Mouse (Mus musculus): ENCODE results near the gene Plscr1. TPM values are rescaled to one million over a fixed set of nuclear protein-coding genes. Genes with fewer than 3 reads are reported as not detected.
A peak's percentile ranks its signal among the peaks of the same experiment; 100 is the strongest.

Plscr1 gene
- 7.9 and 8.8 TPM in 2 replicates for polyA plus RNA-seq (2015; fragmentation: Nextera tagmentation; extraction: Ambion mirVana)

GRCm38 (mm10) chr9:92249447-92249852 lies at the start of gene Plscr1:
Plscr1 (plus strand) TSS chr9:92249750.
- H3K27ac ChIP-seq (ENCODE audit: low read length) = peak within 1 kb of the TSS; percentile 70
- H3K4me2 ChIP-seq (ENCODE audit: low read length) = peak within 1 kb of the TSS; percentile 71
- no peaks in the 10 kb centered on the region for H3K9me3 ChIP-seq (replicated peaks; ENCODE audit: control insufficient read depth, low read length, poor library complexity, severe bottlenecking)
- H3K27me3 ChIP-seq (ENCODE audit: control insufficient read depth, insufficient read depth, low read depth, low read length) = no peaks in the 10 kb centered on the region
- H3K36me3 ChIP-seq (ENCODE audit: control insufficient read depth, insufficient read depth, low read length) = no peaks in the 10 kb centered on the region
- H3K4me1 ChIP-seq (ENCODE audit: control insufficient read depth, insufficient read depth, low read length) = peaks cover 2% of the 10 kb centered on the region; the same call in 1 of the 2 replicates
- 32% methylated on average over 7 of the region's 7 CpGs for WGBS
- ATAC-seq = no peak
- peak within 1 kb of the TSS; percentile 57 for H3K4me3 ChIP-seq (ENCODE audit: low read depth, low read length)
- H3K9ac ChIP-seq (ENCODE audit: low read depth, low read length) = peak within 1 kb of the TSS; percentile 72

- Histone ChIP-seq H3K27me3 (ENCODE audit: control insufficient read depth, insufficient read depth, low read depth, low read length) (no peaks in the 10 kb centered on the region), H3K4me2 (ENCODE audit: low read length) (no peak overlapping the region), H3K9ac (ENCODE audit: low read depth, low read length) (no peak overlapping the region), H3K4me1 (ENCODE audit: control insufficient read depth, insufficient read depth, low read length) (no peaks in the 10 kb centered on the region), H3K36me3 (ENCODE audit: control insufficient read depth, insufficient read depth, low read length) (no peaks in the 10 kb centered on the region), H3K27ac (ENCODE audit: low read length) (no peak overlapping the region), H3K4me3 (ENCODE audit: low read depth, low read length) (no peak overlapping the region), H3K9me3 (replicated peaks; ENCODE audit: control insufficient read depth, low read length, poor library complexity, severe bottlenecking) (no peaks in the 10 kb centered on the region)
- 77% methylated on average over 2 of the region's 2 CpGs for WGBS
- ATAC-seq = no peak
Measured at GRCm38 (mm10) chr9:92204397-92204796, 45.2 kb upstream of the Plscr1 start.

GRCm38 (mm10) chr9:92207307-92207706 lies 42.2 kb upstream of the Plscr1 start:
- WGBS = 32% methylated on average over 4 of the region's 4 CpGs
- H3K9ac ChIP-seq (ENCODE audit: low read depth, low read length) = no peak overlapping the region
- H3K36me3 ChIP-seq (ENCODE audit: control insufficient read depth, insufficient read depth, low read length) = no peaks in the 10 kb centered on the region
- H3K27ac ChIP-seq (ENCODE audit: low read length) = no peak overlapping the region
- H3K4me2 ChIP-seq (ENCODE audit: low read length) = no peak overlapping the region
- no peaks in the 10 kb centered on the region for H3K27me3 ChIP-seq (ENCODE audit: control insufficient read depth, insufficient read depth, low read depth, low read length)
- no peaks in the 10 kb centered on the region for H3K4me1 ChIP-seq (ENCODE audit: control insufficient read depth, insufficient read depth, low read length)
- ATAC-seq = peak; percentile 63; the same call in 1 of the 2 replicates
- no peak overlapping the region for H3K4me3 ChIP-seq (ENCODE audit: low read depth, low read length)
- H3K9me3 ChIP-seq (replicated peaks; ENCODE audit: control insufficient read depth, low read length, poor library complexity, severe bottlenecking) = no peaks in the 10 kb centered on the region

GRCm38 (mm10) chr9:92207757-92208156 lies 41.8 kb upstream of the Plscr1 start:
- no peak overlapping the region for H3K27ac ChIP-seq (ENCODE audit: low read length)
- 78% methylated on average over 8 of the region's 8 CpGs for WGBS
- H3K9me3 ChIP-seq (replicated peaks; ENCODE audit: control insufficient read depth, low read length, poor library complexity, severe bottlenecking) = no peaks in the 10 kb centered on the region
- H3K9ac ChIP-seq (ENCODE audit: low read depth, low read length) = no peak overlapping the region
- ATAC-seq = no peak
- H3K36me3 ChIP-seq (ENCODE audit: control insufficient read depth, insufficient read depth, low read length) = no peaks in the 10 kb centered on the region
- no peaks in the 10 kb centered on the region for H3K4me1 ChIP-seq (ENCODE audit: control insufficient read depth, insufficient read depth, low read length)
- no peak overlapping the region for H3K4me2 ChIP-seq (ENCODE audit: low read length)
- H3K27me3 ChIP-seq (ENCODE audit: control insufficient read depth, insufficient read depth, low read depth, low read length) = no peaks in the 10 kb centered on the region
- no peak overlapping the region for H3K4me3 ChIP-seq (ENCODE audit: low read depth, low read length)

GRCm38 (mm10) chr9:92209850-92210249 lies 39.7 kb upstream of the Plscr1 start:
- Histone ChIP-seq H3K4me3 (ENCODE audit: low read depth, low read length) (no peak overlapping the region), H3K36me3 (ENCODE audit: control insufficient read depth, insufficient read depth, low read length) (no peaks in the 10 kb centered on the region), H3K27ac (ENCODE audit: low read length) (no peak overlapping the region), H3K9ac (ENCODE audit: low read depth, low read length) (no peak overlapping the region), H3K27me3 (ENCODE audit: control insufficient read depth, insufficient read depth, low read depth, low read length) (no peaks in the 10 kb centered on the region), H3K4me1 (ENCODE audit: control insufficient read depth, insufficient read depth, low read length) (no peaks in the 10 kb centered on the region), H3K9me3 (replicated peaks; ENCODE audit: control insufficient read depth, low read length, poor library complexity, severe bottlenecking) (no peaks in the 10 kb centered on the region), H3K4me2 (ENCODE audit: low read length) (no peak overlapping the region)
- ATAC-seq = peak; percentile 74; the same call in 1 of the 2 replicates
- WGBS = 48% methylated on average over 3 of the region's 3 CpGs

- H3K27ac ChIP-seq (ENCODE audit: low read length) = peak overlapping the region; percentile 31
- peak; percentile 50; the same call in 1 of the 2 replicates for ATAC-seq
- 54% methylated on average over 7 of the region's 7 CpGs for WGBS
Measured at GRCm38 (mm10) chr9:92210386-92210967, 39.1 kb upstream of the Plscr1 start.

GRCm38 (mm10) chr9:92211048-92211447 lies 38.5 kb upstream of the Plscr1 start:
- Histone ChIP-seq H3K27me3 (ENCODE audit: control insufficient read depth, insufficient read depth, low read depth, low read length) (no peaks in the 10 kb centered on the region), H3K9me3 (replicated peaks; ENCODE audit: control insufficient read depth, low read length, poor library complexity, severe bottlenecking) (no peaks in the 10 kb centered on the region), H3K9ac (ENCODE audit: low read depth, low read length) (no peak overlapping the region), H3K27ac (ENCODE audit: low read length) (no peak overlapping the region), H3K36me3 (ENCODE audit: control insufficient read depth, insufficient read depth, low read length) (no peaks in the 10 kb centered on the region), H3K4me2 (ENCODE audit: low read length) (no peak overlapping the region), H3K4me1 (ENCODE audit: control insufficient read depth, insufficient read depth, low read length) (no peaks in the 10 kb centered on the region), H3K4me3 (ENCODE audit: low read depth, low read length) (no peak overlapping the region)
- WGBS = 70% methylated on average over 3 of the region's 3 CpGs
- ATAC-seq = no peak

More at GRCm38 (mm10) chr9:92210386-92210967, 39.1 kb upstream of the Plscr1 start:
- no peak overlapping the region for H3K4me3 ChIP-seq (ENCODE audit: low read depth, low read length)
- no peaks in the 10 kb centered on the region for H3K27me3 ChIP-seq (ENCODE audit: control insufficient read depth, insufficient read depth, low read depth, low read length)
- H3K9ac ChIP-seq (ENCODE audit: low read depth, low read length) = no peak overlapping the region
- no peaks in the 10 kb centered on the region for H3K9me3 ChIP-seq (replicated peaks; ENCODE audit: control insufficient read depth, low read length, poor library complexity, severe bottlenecking)
- no peaks in the 10 kb centered on the region for H3K36me3 ChIP-seq (ENCODE audit: control insufficient read depth, insufficient read depth, low read length)
- no peak overlapping the region for H3K4me2 ChIP-seq (ENCODE audit: low read length)
- H3K4me1 ChIP-seq (ENCODE audit: control insufficient read depth, insufficient read depth, low read length) = no peaks in the 10 kb centered on the region

GRCm38 (mm10) chr9:92217484-92217883 lies 32.1 kb upstream of the Plscr1 start:
- no peaks in the 10 kb centered on the region for H3K27me3 ChIP-seq (ENCODE audit: control insufficient read depth, insufficient read depth, low read depth, low read length)
- no peaks in the 10 kb centered on the region for H3K9me3 ChIP-seq (replicated peaks; ENCODE audit: control insufficient read depth, low read length, poor library complexity, severe bottlenecking)
- WGBS = 61% methylated on average over 4 of the region's 4 CpGs
- H3K36me3 ChIP-seq (ENCODE audit: control insufficient read depth, insufficient read depth, low read length) = no peaks in the 10 kb centered on the region
- H3K4me3 ChIP-seq (ENCODE audit: low read depth, low read length) = no peak overlapping the region
- peak overlapping the region; percentile 32; the same call in 1 of the 2 replicates for H3K27ac ChIP-seq (ENCODE audit: low read length)
- ATAC-seq = peak; percentile 71
- no peak overlapping the region for H3K9ac ChIP-seq (ENCODE audit: low read depth, low read length)
- H3K4me1 ChIP-seq (ENCODE audit: control insufficient read depth, insufficient read depth, low read length) = peaks cover 2% of the 10 kb centered on the region; the same call in 1 of the 2 replicates
- H3K4me2 ChIP-seq (ENCODE audit: low read length) = no peak overlapping the region

GRCm38 (mm10) chr9:92217896-92218295 lies 31.7 kb upstream of the Plscr1 start:
- H3K9me3 ChIP-seq (replicated peaks; ENCODE audit: control insufficient read depth, low read length, poor library complexity, severe bottlenecking) = no peaks in the 10 kb centered on the region
- no peak overlapping the region for H3K4me2 ChIP-seq (ENCODE audit: low read length)
- peak overlapping the region; percentile 32; the same call in 1 of the 2 replicates for H3K27ac ChIP-seq (ENCODE audit: low read length)
- no peak overlapping the region for H3K4me3 ChIP-seq (ENCODE audit: low read depth, low read length)
- peaks cover 2% of the 10 kb centered on the region; the same call in 1 of the 2 replicates for H3K4me1 ChIP-seq (ENCODE audit: control insufficient read depth, insufficient read depth, low read length)
- no peaks in the 10 kb centered on the region for H3K36me3 ChIP-seq (ENCODE audit: control insufficient read depth, insufficient read depth, low read length)
- H3K27me3 ChIP-seq (ENCODE audit: control insufficient read depth, insufficient read depth, low read depth, low read length) = no peaks in the 10 kb centered on the region
- 0 out of 2 replicates have a peak overlapping the region, but pooled peaks have one; percentile 2 for H3K9ac ChIP-seq (ENCODE audit: low read depth, low read length)
- 85% methylated on average over 2 of the region's 2 CpGs for WGBS
- ATAC-seq = peak; percentile 56; the same call in 1 of the 2 replicates
